Mouse (Mus musculus): Measurements from ENCODE around the gene Kctd6. TPM values are rescaled to one million over a fixed set of nuclear protein-coding genes. Genes with fewer than 3 reads are reported as not detected.
A peak's percentile ranks its signal among the peaks of the same experiment; 100 is the strongest.

The Kctd6 gene
- total RNA-seq, 2 experiments from 2014 or later = 8.8 to 9.3 TPM

DNA sequence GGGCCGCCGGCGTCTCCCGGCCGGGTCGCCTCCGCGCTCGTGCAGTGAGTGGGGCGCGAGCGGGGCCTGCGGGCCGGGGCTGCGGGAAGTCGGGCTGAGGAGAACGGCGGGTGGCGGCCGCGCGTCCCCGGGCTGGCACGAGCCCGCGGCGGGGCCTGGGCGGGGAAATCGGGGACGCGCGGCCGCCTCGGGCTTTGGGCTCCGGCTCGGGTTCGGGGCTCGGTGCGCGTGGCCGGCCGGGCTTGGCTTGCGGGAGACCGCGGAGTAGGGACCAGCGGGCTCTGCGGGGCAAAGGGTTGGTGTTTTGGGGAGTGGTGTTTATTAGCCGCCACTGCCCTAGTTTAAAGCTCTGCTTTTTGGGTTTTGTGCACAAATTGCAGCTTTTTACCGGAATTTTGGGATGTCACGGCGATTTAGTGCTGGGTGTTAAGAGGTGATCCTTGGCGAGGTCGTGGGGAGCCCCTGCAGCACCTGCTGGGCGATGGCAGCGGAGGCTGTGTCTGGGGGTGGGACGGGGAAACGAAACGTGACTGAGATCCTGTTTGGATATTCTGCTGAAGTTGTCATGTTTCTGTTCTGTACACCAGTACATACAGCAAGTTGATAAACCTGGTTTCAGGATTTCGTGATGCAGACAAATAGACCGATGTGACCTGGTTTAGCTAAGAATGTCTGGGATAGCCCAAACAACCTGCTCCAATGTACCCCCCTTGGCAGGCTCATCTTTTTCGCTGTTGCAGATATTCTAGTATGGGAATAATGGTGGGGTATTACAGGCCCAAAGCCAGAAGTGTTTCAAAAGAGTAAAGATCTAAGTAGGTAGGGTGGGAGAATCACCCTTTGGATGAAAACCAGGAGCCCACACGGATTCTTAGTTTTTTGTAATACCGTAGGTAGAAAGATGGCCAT is 613 bp downstream of the Kctd6 start:
- peak; percentile 80 for DNase-seq

GRCm38 (mm10) chr14:8215208-8215778 is 1.4 kb downstream of the Kctd6 start:
- DNase-seq = no peak

- no peak for DNase-seq
Measured at GRCm38 (mm10) chr14:8216100-8216499, 2.2 kb downstream of the Kctd6 start.

DNA sequence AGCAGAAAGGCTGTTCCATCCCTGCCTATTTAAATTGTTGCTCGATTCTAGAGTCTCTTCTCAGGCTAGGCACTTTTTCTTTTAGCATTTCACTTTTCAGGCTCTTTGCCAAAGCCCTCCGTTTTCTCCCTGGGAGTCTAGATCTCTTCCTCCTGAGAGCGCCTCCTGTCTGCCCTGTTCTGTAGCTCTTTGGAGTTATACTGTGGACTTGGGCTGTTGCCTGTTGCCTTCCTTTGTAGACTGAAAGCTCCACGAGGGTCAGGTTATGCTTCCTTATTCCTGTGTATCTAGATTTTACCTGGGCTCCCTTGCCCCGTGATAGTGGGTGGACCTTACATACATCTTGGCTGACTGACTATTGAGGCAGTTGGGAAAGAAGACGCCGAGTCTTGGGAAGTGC is 4.3 kb downstream of the Kctd6 start:
- DNase-seq = no peak

DNA sequence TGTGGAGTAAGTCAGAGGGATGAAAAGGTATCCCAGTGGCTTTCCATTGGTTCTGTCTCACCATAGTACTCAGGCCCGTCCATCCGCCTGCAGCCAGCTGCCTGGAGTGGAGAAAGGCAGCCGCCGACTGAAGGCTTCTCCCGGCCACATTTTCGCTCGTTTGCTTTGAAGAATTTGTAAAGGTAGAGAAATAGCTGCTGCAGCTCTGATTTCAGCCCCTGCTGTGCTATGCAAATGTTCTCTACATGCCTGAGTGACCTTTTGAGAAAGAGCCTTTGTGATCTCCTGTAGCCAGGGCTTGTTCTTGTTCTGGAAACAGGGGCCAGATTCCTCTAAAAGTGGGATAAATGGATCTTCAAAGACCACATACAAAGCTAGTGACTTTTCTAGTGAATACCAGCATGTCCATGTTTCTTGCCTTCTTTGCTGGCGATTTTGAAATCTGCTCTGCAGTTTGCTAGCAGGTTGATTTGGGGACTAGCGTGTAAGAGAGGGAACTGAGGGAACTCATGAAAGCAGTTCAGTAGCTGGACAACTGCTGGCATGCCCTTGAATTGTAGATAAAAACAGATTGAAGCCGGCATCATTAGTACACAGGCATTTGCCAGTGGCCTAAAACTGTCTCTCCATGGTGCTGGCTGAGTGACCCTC is 4.9 kb downstream of the Kctd6 start:
- DNase-seq = no peak

DNA sequence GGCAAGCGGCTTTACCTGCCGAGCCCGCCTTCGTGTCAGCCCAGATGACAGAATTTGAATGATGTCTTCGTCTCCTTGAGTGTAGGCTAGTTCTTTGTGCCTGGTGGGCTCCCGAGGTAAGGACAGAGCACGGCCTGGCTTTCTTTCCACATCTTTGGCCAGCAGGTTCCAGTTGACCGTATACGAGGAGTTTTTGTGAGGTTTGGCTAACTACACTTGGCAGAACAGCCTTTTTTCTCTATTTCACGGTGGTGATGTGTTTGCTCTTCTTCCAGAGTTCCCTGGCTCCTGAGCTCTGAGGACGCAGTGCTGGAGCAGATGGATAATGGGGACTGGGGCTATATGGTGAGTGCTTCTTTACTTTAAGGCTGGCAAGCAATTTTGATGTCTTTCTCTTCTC is 5.9 kb downstream of the Kctd6 start:
- no peak for DNase-seq

- DNase-seq = no peak
Measured at GRCm38 (mm10) chr14:8220306-8220705, 6.4 kb downstream of the Kctd6 start.

- no peak for DNase-seq
Measured at GRCm38 (mm10) chr14:8220912-8221311, 7.0 kb downstream of the Kctd6 start.

DNA sequence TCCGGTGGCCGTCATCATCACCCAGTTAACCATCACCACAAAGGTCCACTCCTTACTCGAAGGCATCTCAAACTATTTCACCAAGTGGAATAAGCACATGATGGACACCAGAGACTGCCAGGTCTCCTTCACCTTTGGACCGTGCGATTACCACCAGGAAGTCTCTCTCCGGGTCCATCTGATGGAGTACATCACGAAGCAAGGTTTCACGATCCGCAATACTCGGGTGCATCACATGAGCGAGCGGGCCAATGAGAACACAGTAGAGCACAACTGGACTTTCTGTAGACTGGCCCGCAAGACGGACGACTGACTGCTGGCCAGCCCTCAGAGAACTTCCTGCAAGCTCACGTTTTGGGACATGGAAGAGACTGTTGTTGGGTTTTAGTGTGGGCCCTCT is 8.6 kb downstream of the Kctd6 start:
- DNase-seq = no peak

DNA sequence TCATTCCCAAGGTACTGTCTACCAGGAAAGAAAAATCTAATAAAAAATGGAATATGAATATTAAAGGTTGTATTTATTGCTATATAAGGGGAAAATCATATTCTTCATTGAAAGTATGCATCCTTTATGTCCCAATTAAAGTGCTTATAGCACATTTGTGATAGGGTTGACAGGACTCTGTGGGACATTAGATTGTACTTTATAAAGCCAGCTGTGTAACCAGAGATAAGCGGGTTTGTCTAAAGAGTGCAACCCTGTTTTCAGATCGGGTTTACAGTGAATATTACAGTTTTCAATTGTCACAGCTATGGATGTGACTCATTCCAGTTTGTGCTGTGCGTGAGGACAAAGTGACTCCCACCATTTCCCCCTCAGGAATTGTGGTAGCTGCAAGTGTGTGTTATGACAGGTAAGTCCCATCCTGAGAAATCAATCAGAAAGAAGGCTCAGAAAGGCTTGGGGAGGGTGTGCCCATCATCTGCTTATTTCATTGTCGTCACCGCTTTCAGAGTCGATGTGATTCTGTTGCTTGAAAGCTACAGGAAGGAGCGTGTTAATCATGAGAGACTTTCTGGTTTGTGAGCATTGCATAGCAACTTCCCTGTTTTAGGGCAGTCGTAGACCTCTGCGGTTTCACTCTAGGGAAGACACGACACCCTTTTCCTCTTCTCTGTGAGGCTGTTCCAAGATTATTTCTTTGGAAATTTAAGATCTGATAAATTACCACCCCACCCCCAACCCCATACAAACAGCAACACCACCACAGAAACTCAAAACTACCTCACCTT is 9.8 kb downstream of the Kctd6 start:
- DNase-seq = no peak

- no peak for DNase-seq
Measured at GRCm38 (mm10) chr14:8224805-8225204, 10.9 kb downstream of the Kctd6 start.

DNA sequence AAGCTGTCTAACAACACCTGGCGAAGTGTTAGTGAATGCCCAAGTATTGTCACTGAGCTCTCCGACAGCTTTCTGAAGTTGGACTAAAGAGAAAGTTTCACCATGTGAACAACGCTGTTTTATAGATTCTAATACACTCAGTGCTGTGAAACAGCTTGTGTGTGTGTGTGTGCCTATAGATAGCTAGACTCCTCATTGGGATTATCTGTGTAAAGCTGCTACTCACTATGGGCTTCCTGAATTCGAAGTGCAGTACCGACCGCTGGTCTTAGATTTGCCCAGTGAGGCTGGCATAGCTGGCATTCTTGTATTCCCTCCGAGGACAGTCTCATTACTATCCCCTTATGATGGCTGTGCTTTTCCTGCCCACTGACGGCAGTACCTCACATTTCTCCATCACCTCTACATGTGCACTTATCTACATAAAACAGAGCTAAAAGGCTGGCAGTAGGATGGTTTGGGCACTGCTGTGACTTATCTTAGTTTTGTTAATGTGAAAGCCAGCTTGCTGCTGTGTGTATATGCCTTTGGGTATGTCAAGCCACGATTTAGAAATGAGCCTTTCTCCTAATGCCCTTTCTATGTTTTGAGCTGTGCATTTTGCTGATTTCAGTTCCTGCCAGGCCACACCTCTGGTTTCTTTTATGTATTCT is 15.6 kb downstream of the Kctd6 start:
- no peak for DNase-seq

GRCm38 (mm10) chr14:8232155-8232910 is 18.4 kb downstream of the Kctd6 start:
- DNase-seq = no peak

DNA sequence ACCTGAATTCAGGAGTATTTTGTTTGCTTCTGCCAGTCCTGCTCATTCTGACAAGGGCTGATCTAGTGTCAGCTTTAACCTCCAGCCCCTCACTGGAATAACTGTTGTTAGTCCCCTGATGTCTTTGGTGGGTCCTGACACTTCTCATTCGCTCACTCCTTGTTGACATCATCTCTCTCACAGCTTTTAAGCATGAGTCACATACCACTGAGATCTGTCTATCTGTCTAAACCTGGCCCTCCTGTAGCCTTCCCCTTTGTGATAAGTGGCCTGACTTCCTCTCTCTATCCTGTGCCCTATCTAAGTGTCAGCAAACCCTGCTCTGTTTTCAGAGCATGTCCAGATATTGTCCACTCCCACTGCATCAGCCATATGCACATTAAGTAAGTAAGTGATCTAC is 19.3 kb downstream of the Kctd6 start:
- no peak for DNase-seq

- DNase-seq = no peak
Measured at GRCm38 (mm10) chr14:8241816-8242215, 27.9 kb downstream of the Kctd6 start.

DNA sequence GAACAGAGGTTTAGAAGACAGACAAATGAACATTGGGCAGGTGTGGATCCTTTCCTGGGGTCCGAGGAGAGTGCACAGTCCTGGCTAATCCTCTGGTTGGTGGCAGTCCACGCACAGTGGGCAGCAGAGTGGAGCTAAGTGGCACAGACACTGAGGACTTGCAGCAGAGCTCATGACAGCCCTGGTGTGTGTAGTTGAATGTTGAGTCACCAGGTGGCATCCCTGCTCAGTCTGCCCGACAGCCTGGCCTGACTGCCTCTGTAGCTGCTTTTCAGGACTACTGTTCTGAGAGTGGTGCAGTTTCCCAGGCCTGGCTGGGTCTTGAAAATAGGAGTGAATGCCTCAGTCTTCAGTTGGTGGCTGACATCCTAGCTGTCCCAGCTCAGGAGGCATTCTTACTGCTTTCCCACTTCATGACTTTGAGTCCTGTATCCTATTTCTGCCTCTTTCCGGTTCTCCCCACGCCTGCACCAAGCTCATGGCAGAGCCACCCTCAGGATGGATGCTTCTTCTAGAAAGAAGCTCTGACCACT is 28.5 kb downstream of the Kctd6 start:
- peak; percentile 15 for DNase-seq

GRCm38 (mm10) chr14:8243136-8243888 is 29.4 kb downstream of the Kctd6 start:
- DNase-seq = no peak

DNA sequence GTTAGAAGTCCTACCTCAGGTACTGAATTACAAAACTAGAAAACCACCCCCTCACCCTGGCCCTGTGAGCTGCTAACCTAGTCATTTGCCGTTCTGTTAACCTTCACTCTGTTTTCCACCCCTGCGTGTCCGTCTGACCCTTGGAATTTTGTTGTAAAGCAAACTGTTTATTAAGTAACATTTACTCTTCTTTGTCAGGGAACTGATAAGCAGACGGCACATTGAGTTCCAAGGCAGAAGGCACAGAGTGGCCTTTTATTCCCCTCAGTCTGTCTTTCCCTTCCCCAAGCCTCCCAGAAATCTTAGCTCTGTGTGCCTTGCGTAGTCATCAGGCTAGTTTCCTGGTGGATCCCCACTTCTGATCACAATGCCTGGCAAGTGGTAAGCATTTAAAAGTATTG is 30.3 kb downstream of the Kctd6 start:
- DNase-seq = no peak

- DNase-seq = no peak
Measured at GRCm38 (mm10) chr14:8246878-8247277, 32.9 kb downstream of the Kctd6 start.

- DNase-seq = no peak
Measured at GRCm38 (mm10) chr14:8249206-8249605, 35.3 kb downstream of the Kctd6 start.
